Mouse (Mus musculus): Measurements from ENCODE around the gene Fer. TPM values are rescaled to one million over a fixed set of nuclear protein-coding genes. Genes with fewer than 3 reads are reported as not detected.

Gene Fer
- polyA plus RNA-seq, 1 experiment from 2014 or later: 25.4 TPM

DNA sequence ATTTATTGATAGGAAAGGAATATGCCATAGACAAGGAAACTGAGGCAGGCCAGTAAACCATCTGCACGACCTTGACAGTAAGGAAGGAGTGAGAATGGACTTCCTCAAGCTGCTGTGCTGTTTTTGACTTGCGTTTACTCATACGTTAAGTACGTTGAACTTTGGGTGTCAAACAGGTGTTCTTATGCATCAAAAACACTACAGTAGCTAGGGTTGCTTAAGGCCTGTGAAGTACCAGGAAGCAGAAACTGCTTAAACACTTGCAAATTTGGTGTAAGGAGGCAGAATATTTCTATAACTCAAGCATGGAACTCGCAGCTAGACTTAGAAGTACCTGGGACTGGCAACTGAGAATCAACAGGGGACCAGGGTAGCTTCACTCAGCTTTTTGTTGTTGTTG is 221.9 kb downstream of the Fer start:
- H3K4me3 ChIP-seq: no peak overlapping the region
- H3K27ac ChIP-seq: no peak overlapping the region
- DNase-seq (ENCODE audit: low spot score): no peak
- 92% methylated on average over 5 of the region's 5 CpGs for WGBS
- H3K4me1 ChIP-seq: no peaks in the 10 kb centered on the region
- no peaks in the 10 kb centered on the region for H3K27me3 ChIP-seq (ENCODE audit: low read depth, poor library complexity, severe bottlenecking)
- H3K36me3 ChIP-seq: no peaks in the 10 kb centered on the region
- no peaks in the 10 kb centered on the region for H3K9me3 ChIP-seq (replicated peaks)

DNA sequence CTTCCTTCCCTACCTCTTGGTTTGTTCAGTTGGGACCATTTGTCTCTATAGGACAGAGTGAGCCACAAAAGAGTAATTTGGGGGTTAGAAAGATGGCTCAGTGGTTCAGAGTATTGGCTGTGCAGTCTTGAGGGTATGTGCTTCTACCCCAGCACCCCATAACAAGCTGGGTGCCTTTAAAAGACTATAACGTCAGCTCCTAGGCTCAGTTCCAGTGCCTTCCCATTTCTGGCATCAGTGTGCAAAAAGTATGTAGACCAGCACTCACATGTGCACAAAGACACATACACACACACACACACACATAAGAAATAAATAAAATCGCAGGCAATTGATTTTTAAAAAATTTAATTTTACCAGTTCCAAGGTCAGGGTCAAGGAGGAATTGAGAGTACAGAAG is 222.6 kb downstream of the Fer start:
- DNase-seq (ENCODE audit: low spot score): no peak
- Histone ChIP-seq H3K4me1 (no peaks in the 10 kb centered on the region), H3K9me3 (replicated peaks) (no peaks in the 10 kb centered on the region), H3K36me3 (no peaks in the 10 kb centered on the region), H3K27ac (no peak overlapping the region), H3K4me3 (no peak overlapping the region), H3K27me3 (ENCODE audit: low read depth, poor library complexity, severe bottlenecking) (no peaks in the 10 kb centered on the region)
- 96% methylated on average over 2 of the region's 2 CpGs for WGBS

DNA sequence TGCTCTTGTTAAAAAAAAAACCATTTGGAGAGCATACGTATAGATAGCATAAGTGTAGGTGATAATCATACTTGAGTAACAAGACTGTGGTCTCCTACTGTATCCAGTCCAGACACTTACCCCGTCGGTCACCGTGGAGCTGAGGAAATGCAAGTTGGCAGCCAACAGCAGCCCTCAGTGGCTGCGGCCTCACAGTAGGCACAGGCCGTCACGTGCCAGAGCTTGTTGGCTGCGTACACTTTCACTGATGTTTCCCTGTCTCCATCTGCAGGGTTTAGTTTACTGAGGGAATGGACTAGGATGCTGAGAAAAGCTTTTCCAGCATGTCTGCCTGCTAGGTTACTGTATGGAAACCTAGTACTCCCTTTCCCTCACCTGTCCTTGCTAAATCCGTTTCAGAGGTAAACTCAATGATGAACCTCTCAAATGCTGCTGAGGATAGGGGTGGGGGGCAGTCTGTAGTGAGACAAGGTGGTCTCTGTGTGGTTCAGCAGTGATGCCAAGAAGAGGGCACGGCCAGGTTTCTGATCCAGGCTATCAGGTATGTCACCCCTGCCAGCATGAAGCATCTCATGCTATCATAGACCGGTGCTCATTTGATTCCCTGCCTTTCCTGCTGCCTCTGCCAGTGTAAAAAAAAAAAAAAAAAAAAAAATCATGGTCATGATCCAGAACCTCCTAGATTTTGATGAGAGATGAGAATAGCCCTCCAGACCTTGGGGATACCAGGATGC is 224.2 kb downstream of the Fer start:
- H3K4me1 ChIP-seq: no peaks in the 10 kb centered on the region
- H3K4me3 ChIP-seq: no peak overlapping the region

GRCm38 (mm10) chr17:64087871-64088270 is 225.0 kb downstream of the Fer start:
- no peak overlapping the region for H3K4me3 ChIP-seq
- no peak for DNase-seq (ENCODE audit: low spot score)
- H3K27me3 ChIP-seq (ENCODE audit: low read depth, poor library complexity, severe bottlenecking): no peaks in the 10 kb centered on the region
- H3K36me3 ChIP-seq: no peaks in the 10 kb centered on the region
- no peaks in the 10 kb centered on the region for H3K4me1 ChIP-seq
- no peaks in the 10 kb centered on the region for H3K9me3 ChIP-seq (replicated peaks)
- H3K27ac ChIP-seq: no peak overlapping the region
- WGBS: 95% methylated on average over 3 of the region's 3 CpGs

More for the DNA sequence above, 224.2 kb downstream of the Fer start:
- Histone ChIP-seq H3K9me3 (replicated peaks) (no peaks in the 10 kb centered on the region), H3K27ac (no peak overlapping the region), H3K27me3 (ENCODE audit: low read depth, poor library complexity, severe bottlenecking) (no peaks in the 10 kb centered on the region), H3K36me3 (no peaks in the 10 kb centered on the region)
- no peak for DNase-seq (ENCODE audit: low spot score)
- WGBS: 91% methylated on average over 11 of the region's 11 CpGs

GRCm38 (mm10) chr17:64093716-64094115 is 230.9 kb downstream of the Fer start:
- Histone ChIP-seq H3K27me3 (ENCODE audit: low read depth, poor library complexity, severe bottlenecking) (no peaks in the 10 kb centered on the region), H3K36me3 (no peaks in the 10 kb centered on the region), H3K9me3 (replicated peaks) (no peaks in the 10 kb centered on the region), H3K4me3 (no peak overlapping the region), H3K4me1 (no peaks in the 10 kb centered on the region), H3K27ac (no peak overlapping the region)
- WGBS: 91% methylated on average over 2 of the region's 2 CpGs
- no peak for DNase-seq (ENCODE audit: low spot score)

GRCm38 (mm10) chr17:64096811-64097210 is 233.9 kb downstream of the Fer start:
- H3K36me3 ChIP-seq: no peaks in the 10 kb centered on the region
- no peak overlapping the region for H3K4me3 ChIP-seq
- DNase-seq (ENCODE audit: low spot score): no peak
- no peak overlapping the region for H3K27ac ChIP-seq
- 87% methylated on average over 3 of the region's 3 CpGs for WGBS
- H3K27me3 ChIP-seq (ENCODE audit: low read depth, poor library complexity, severe bottlenecking): no peaks in the 10 kb centered on the region
- no peaks in the 10 kb centered on the region for H3K9me3 ChIP-seq (replicated peaks)
- no peaks in the 10 kb centered on the region for H3K4me1 ChIP-seq

- Histone ChIP-seq H3K27me3 (ENCODE audit: low read depth, poor library complexity, severe bottlenecking) (no peaks in the 10 kb centered on the region), H3K4me1 (no peaks in the 10 kb centered on the region), H3K27ac (no peak overlapping the region), H3K4me3 (no peak overlapping the region), H3K9me3 (replicated peaks) (no peaks in the 10 kb centered on the region), H3K36me3 (no peaks in the 10 kb centered on the region)
- 88% methylated on average over 5 of the region's 5 CpGs for WGBS
- no peak for DNase-seq (ENCODE audit: low spot score)
These were observed 235.0 kb downstream of the Fer start for GRCm38 (mm10) chr17:64097788-64098359.

DNA sequence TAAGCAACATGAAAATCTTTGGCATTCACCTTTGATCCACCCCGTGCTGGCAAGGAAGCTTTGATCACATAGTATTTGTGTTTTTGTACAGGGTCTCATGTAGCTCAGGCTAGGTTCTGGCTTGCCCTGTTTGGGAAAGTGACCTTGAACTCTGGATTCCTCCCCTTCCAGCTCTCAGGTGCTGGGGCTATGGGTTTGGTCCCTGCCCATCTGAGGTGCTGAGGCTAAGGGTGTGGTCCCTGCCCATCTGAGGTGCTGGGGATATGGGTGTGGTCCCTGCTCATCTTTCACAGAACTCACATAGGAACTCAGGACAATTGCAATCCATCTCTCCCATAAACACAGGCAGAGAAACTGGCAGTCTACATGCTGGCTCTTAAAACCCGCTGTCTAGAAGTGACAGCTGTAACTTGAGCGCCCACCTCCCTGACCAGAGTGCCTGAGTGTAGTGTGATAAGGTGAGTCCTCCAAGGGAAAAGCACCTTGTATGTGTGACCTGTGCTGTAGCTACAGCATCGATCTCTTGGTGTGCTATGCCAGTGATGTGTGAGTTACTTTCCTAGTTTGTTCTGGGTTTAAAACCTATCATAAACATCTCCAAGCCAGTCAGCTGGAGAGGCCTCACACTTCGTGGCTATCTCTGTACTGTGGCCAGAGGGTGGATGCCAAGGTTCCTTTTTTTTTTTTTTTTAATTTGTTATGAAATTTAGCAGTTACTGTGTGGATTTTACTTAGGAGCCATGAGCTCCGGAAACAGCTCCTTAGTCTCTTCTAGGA is 236.7 kb downstream of the Fer start:
- H3K36me3 ChIP-seq: no peaks in the 10 kb centered on the region
- DNase-seq (ENCODE audit: low spot score): no peak
- H3K4me3 ChIP-seq: no peak overlapping the region
- WGBS: 77% methylated on average over 6 of the region's 6 CpGs
- H3K27me3 ChIP-seq (ENCODE audit: low read depth, poor library complexity, severe bottlenecking): no peaks in the 10 kb centered on the region
- no peaks in the 10 kb centered on the region for H3K9me3 ChIP-seq (replicated peaks)
- no peaks in the 10 kb centered on the region for H3K4me1 ChIP-seq
- no peak overlapping the region for H3K27ac ChIP-seq

- DNase-seq (ENCODE audit: low spot score): no peak
- Histone ChIP-seq H3K9me3 (replicated peaks) (no peaks in the 10 kb centered on the region), H3K4me3 (no peak overlapping the region), H3K27ac (no peak overlapping the region), H3K27me3 (ENCODE audit: low read depth, poor library complexity, severe bottlenecking) (no peaks in the 10 kb centered on the region), H3K36me3 (no peaks in the 10 kb centered on the region), H3K4me1 (no peaks in the 10 kb centered on the region)
- WGBS: 73% methylated on average over 3 of the region's 3 CpGs
These were observed 237.3 kb downstream of the Fer start for GRCm38 (mm10) chr17:64100172-64100510.

GRCm38 (mm10) chr17:64108773-64109172 is 245.9 kb downstream of the Fer start:
- 90% methylated on average over 5 of the region's 5 CpGs for WGBS

DNA sequence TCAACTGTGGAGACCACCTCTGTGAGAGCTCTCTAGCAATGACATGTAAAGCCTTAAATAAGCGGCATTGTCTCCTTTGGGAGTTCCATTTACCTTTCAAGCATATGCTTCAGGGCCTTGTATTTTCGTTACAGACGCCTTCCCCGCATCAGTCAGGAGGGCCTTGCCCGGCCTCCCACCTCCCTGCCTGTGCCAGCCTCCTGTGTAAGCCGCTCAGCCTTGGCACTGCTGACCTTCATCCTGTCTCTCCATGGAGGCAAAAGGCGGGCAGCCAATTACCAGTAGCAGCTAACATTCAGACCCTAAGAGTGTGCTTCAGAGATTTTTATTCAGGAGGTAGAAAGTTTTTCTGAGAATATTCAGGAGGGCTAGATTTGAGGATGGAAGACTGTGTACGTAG is 247.0 kb downstream of the Fer start:
- Histone ChIP-seq H3K27ac (no peak overlapping the region), H3K27me3 (ENCODE audit: low read depth, poor library complexity, severe bottlenecking) (no peaks in the 10 kb centered on the region), H3K9me3 (replicated peaks) (no peaks in the 10 kb centered on the region), H3K4me3 (no peak overlapping the region), H3K4me1 (peaks cover 8% of the 10 kb centered on the region), H3K36me3 (no peaks in the 10 kb centered on the region)
- 89% methylated on average over 8 of the region's 8 CpGs for WGBS
- DNase-seq (ENCODE audit: low spot score): no peak

More at GRCm38 (mm10) chr17:64108773-64109172, 245.9 kb downstream of the Fer start:
- Histone ChIP-seq H3K4me3 (no peak overlapping the region), H3K27ac (no peak overlapping the region), H3K27me3 (ENCODE audit: low read depth, poor library complexity, severe bottlenecking) (no peaks in the 10 kb centered on the region), H3K4me1 (peaks cover 8% of the 10 kb centered on the region), H3K36me3 (no peaks in the 10 kb centered on the region), H3K9me3 (replicated peaks) (no peaks in the 10 kb centered on the region)
- DNase-seq (ENCODE audit: low spot score): no peak

- Histone ChIP-seq H3K36me3 (no peaks in the 10 kb centered on the region), H3K27ac (no peak overlapping the region), H3K4me3 (no peak overlapping the region), H3K9me3 (replicated peaks) (no peaks in the 10 kb centered on the region), H3K4me1 (peaks cover 8% of the 10 kb centered on the region), H3K27me3 (ENCODE audit: low read depth, poor library complexity, severe bottlenecking) (no peaks in the 10 kb centered on the region)
- WGBS: 92% methylated on average over 5 of the region's 5 CpGs
- DNase-seq (ENCODE audit: low spot score): no peak
These were observed 250.8 kb downstream of the Fer start for GRCm38 (mm10) chr17:64113625-64114024.

GRCm38 (mm10) chr17:64116762-64117161 is 253.9 kb downstream of the Fer start:
- Histone ChIP-seq H3K27ac (no peak overlapping the region), H3K4me1 (peaks cover 8% of the 10 kb centered on the region), H3K27me3 (ENCODE audit: low read depth, poor library complexity, severe bottlenecking) (no peaks in the 10 kb centered on the region), H3K4me3 (no peak overlapping the region), H3K9me3 (replicated peaks) (no peaks in the 10 kb centered on the region), H3K36me3 (no peaks in the 10 kb centered on the region)
- 90% methylated on average over 6 of the region's 6 CpGs for WGBS
- DNase-seq (ENCODE audit: low spot score): peak; percentile 15

Measured in limb, embryonic 10.5 days (tissue).